Mouse (Mus musculus): ENCODE results near the gene Cdc123. TPM values are rescaled to one million over a fixed set of nuclear protein-coding genes. Genes with fewer than 3 reads are reported as not detected.

Gene Cdc123
- polyA plus RNA-seq, 1 experiment from 2014 or later = 246 TPM

GRCm38 (mm10) chr2:5851116-5851515 is 6.2 kb upstream of the Cdc123 start:
- no peak for DNase-seq (ENCODE audit: low spot score)
- no peak overlapping the region for H3K27ac ChIP-seq
- H3K4me3 ChIP-seq (replicated peaks; ENCODE audit: low read length) = no peak overlapping the region
- WGBS = 95% methylated on average over 9 of the region's 9 CpGs
- no peak overlapping the region for H3K4me2 ChIP-seq (replicated peaks)
- no peaks in the 10 kb centered on the region for H3K9me3 ChIP-seq (ENCODE audit: control insufficient read depth, low read length)
- no peaks in the 10 kb centered on the region for H3K27me3 ChIP-seq (ENCODE audit: control insufficient read depth, insufficient read depth, low read length)
- H3K4me1 ChIP-seq (replicated peaks; ENCODE audit: control insufficient read depth, insufficient read depth, low read length) = peaks cover 3% of the 10 kb centered on the region
- no peak overlapping the region for H3K9ac ChIP-seq
- ATAC-seq (ENCODE audit: low FRiP score) = no peak
- peaks cover 4% of the 10 kb centered on the region for H3K36me3 ChIP-seq (replicated peaks; ENCODE audit: control insufficient read depth, insufficient read depth)

GRCm38 (mm10) chr2:5845826-5846225 is 862 bp upstream of the Cdc123 start:
- Histone ChIP-seq H3K27ac (peak overlapping the region; percentile 89; the same call in 1 of the 2 replicates), H3K9ac (peak overlapping the region; percentile 68), H3K9me3 (ENCODE audit: control insufficient read depth, low read length) (no peaks in the 10 kb centered on the region), H3K36me3 (replicated peaks; ENCODE audit: control insufficient read depth, insufficient read depth) (peaks cover 20% of the 10 kb centered on the region), H3K4me1 (replicated peaks; ENCODE audit: control insufficient read depth, insufficient read depth, low read length) (peaks cover 13% of the 10 kb centered on the region), H3K27me3 (ENCODE audit: control insufficient read depth, insufficient read depth, low read length) (no peaks in the 10 kb centered on the region), H3K4me3 (replicated peaks; ENCODE audit: low read length) (peak overlapping the region; percentile 83), H3K4me2 (replicated peaks) (peak overlapping the region; percentile 68)
- no peak for DNase-seq (ENCODE audit: low spot score)
- 43% methylated on average over 4 of the region's 4 CpGs for WGBS
- ATAC-seq (ENCODE audit: low FRiP score) = no peak

GRCm38 (mm10) chr2:5844181-5844872 is 637 bp downstream of the Cdc123 start:
- no peak for DNase-seq (ENCODE audit: low spot score)
- Histone ChIP-seq H3K4me1 (replicated peaks; ENCODE audit: control insufficient read depth, insufficient read depth, low read length) (peaks cover 13% of the 10 kb centered on the region), H3K27ac (peak overlapping the region; percentile 89), H3K36me3 (replicated peaks; ENCODE audit: control insufficient read depth, insufficient read depth) (peaks cover 32% of the 10 kb centered on the region), H3K9ac (peak overlapping the region; percentile 68), H3K4me3 (replicated peaks; ENCODE audit: low read length) (peak overlapping the region; percentile 83), H3K9me3 (ENCODE audit: control insufficient read depth, low read length) (no peaks in the 10 kb centered on the region), H3K4me2 (replicated peaks) (peak overlapping the region; percentile 77), H3K27me3 (ENCODE audit: control insufficient read depth, insufficient read depth, low read length) (no peaks in the 10 kb centered on the region)
- peak; percentile 46 for ATAC-seq (ENCODE audit: low FRiP score)
- WGBS = 6% methylated on average over 23 of the region's 23 CpGs

GRCm38 (mm10) chr2:5840815-5841214 is 4.1 kb downstream of the Cdc123 start:
- Histone ChIP-seq H3K27ac (no peak overlapping the region), H3K36me3 (replicated peaks; ENCODE audit: control insufficient read depth, insufficient read depth) (peaks cover 64% of the 10 kb centered on the region), H3K9me3 (ENCODE audit: control insufficient read depth, low read length) (no peaks in the 10 kb centered on the region), H3K4me2 (replicated peaks) (no peak overlapping the region), H3K9ac (no peak overlapping the region), H3K4me3 (replicated peaks; ENCODE audit: low read length) (no peak overlapping the region), H3K27me3 (ENCODE audit: control insufficient read depth, insufficient read depth, low read length) (no peaks in the 10 kb centered on the region), H3K4me1 (replicated peaks; ENCODE audit: control insufficient read depth, insufficient read depth, low read length) (peaks cover 6% of the 10 kb centered on the region)
- ATAC-seq (ENCODE audit: low FRiP score) (no peak), DNase-seq (ENCODE audit: low spot score) (no peak)
- WGBS = 98% methylated on average over 11 of the region's 11 CpGs

DNA sequence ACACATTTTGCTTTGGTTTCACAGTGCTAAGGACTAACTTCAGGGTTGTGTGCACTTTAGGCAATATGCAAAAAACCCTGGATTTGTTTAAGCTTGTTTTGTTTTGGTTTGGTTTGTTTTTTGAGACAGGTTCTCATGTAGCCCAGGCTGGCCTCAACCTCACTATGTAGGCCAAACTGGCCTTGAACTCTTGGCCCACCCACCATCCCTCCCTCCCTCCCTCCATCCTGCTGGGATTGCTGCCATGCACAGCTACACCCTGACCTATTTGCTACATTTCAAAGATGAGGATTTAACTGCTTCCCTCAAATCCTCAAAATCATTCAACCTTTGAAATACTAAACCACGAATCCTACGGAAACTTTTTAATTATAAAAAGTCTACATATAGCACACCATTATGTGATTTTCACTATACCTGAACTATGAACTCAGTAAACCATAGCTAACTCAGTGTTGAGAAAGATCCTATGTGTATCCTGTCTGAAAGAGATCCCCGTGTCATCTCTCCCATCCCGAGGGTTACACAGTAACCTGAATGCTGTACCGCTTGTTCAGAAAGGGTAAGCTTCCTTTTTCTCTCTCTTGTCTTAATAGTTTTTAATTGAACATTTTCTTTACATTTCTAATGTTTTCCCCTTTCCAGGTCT is 19.6 kb downstream of the Cdc123 start:
- no peak for ATAC-seq (ENCODE audit: low FRiP score)
- H3K27ac ChIP-seq = no peak overlapping the region
- no peaks in the 10 kb centered on the region for H3K4me1 ChIP-seq (replicated peaks; ENCODE audit: control insufficient read depth, insufficient read depth, low read length)
- no peak for DNase-seq (ENCODE audit: low spot score)
- no peak overlapping the region for H3K9ac ChIP-seq
- H3K4me3 ChIP-seq (replicated peaks; ENCODE audit: low read length) = no peak overlapping the region
- 93% methylated on average over 5 of the region's 5 CpGs for WGBS
- no peaks in the 10 kb centered on the region for H3K9me3 ChIP-seq (ENCODE audit: control insufficient read depth, low read length)
- H3K27me3 ChIP-seq (ENCODE audit: control insufficient read depth, insufficient read depth, low read length) = no peaks in the 10 kb centered on the region
- H3K4me2 ChIP-seq (replicated peaks) = no peak overlapping the region
- peaks cover 58% of the 10 kb centered on the region for H3K36me3 ChIP-seq (replicated peaks; ENCODE audit: control insufficient read depth, insufficient read depth)

DNA sequence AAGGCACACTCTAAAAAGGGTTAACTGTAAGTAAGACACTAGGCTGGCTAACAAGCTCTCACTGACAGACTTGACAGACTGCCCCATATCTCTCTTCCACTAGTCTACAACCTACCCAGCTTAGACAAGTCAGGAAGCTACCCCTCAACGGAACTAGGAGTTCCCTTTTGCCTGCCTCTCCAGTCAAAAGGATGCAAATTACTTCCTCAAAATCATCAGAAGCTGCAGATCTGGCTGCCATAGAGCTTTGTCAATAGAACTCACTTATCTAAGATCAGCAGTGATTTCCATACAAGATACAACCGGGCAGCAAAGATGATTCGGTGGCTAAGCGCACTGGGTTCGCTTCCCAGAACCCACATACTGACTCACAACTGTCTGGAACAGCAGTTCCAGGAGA is 20.3 kb downstream of the Cdc123 start:
- peaks cover 58% of the 10 kb centered on the region for H3K36me3 ChIP-seq (replicated peaks; ENCODE audit: control insufficient read depth, insufficient read depth)
- no peaks in the 10 kb centered on the region for H3K4me1 ChIP-seq (replicated peaks; ENCODE audit: control insufficient read depth, insufficient read depth, low read length)
- DNase-seq (ENCODE audit: low spot score) (no peak), ATAC-seq (ENCODE audit: low FRiP score) (no peak)
- H3K9me3 ChIP-seq (ENCODE audit: control insufficient read depth, low read length) = no peaks in the 10 kb centered on the region
- no peak overlapping the region for H3K9ac ChIP-seq
- no peak overlapping the region for H3K4me2 ChIP-seq (replicated peaks)
- H3K27me3 ChIP-seq (ENCODE audit: control insufficient read depth, insufficient read depth, low read length) = no peaks in the 10 kb centered on the region
- no peak overlapping the region for H3K4me3 ChIP-seq (replicated peaks; ENCODE audit: low read length)
- no peak overlapping the region for H3K27ac ChIP-seq
- WGBS = 91% methylated on average over 5 of the region's 5 CpGs

DNA sequence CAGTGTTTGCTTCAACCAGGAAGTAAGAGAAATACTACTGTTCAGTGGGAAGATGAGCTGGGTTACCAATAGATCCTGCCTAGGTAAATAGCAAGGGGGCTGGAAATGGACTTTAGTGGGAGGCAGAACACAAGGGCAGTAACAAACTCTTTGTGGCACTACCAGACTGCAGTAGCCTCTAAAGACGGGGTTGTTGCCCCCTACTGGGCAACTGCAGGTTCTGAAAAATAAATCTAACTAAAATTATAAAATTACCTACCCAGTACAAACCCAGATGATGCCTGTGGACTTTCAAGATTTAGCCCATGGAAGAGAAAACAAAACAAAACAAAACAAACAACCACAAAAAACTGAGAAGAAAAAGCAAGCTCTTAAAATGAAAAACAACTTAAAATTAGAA is 20.8 kb downstream of the Cdc123 start:
- DNase-seq (ENCODE audit: low spot score) = peak; percentile 36
- Histone ChIP-seq H3K9ac (no peak overlapping the region), H3K9me3 (ENCODE audit: control insufficient read depth, low read length) (no peaks in the 10 kb centered on the region), H3K27ac (no peak overlapping the region), H3K4me1 (replicated peaks; ENCODE audit: control insufficient read depth, insufficient read depth, low read length) (no peaks in the 10 kb centered on the region), H3K4me3 (replicated peaks; ENCODE audit: low read length) (no peak overlapping the region), H3K4me2 (replicated peaks) (no peak overlapping the region), H3K36me3 (replicated peaks; ENCODE audit: control insufficient read depth, insufficient read depth) (peaks cover 58% of the 10 kb centered on the region), H3K27me3 (ENCODE audit: control insufficient read depth, insufficient read depth, low read length) (no peaks in the 10 kb centered on the region)
- 17% methylated on average over 1 of the region's 1 CpGs for WGBS
- no peak for ATAC-seq (ENCODE audit: low FRiP score)

DNA sequence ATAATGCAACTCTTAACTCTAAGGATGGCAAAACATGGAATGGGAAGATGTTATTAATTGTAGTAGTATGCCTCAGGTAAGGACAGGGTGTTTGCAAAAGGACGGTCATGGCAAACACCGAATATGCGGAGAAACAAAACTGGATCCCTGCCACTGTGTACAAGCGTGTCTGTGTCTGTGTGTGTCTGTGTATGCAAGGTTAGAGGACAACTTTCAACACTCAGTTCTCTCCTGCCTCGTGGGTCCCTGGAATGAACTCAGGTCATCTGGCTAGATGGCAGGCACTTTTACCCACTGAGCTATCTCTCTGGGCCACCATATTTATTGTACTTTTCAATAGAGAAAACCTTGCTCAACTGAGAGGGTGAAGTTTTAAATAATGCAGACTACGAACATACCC is 22.5 kb downstream of the Cdc123 start:
- Histone ChIP-seq H3K9ac (no peak overlapping the region), H3K36me3 (replicated peaks; ENCODE audit: control insufficient read depth, insufficient read depth) (peaks cover 70% of the 10 kb centered on the region), H3K4me1 (replicated peaks; ENCODE audit: control insufficient read depth, insufficient read depth, low read length) (no peaks in the 10 kb centered on the region), H3K9me3 (ENCODE audit: control insufficient read depth, low read length) (no peaks in the 10 kb centered on the region), H3K27me3 (ENCODE audit: control insufficient read depth, insufficient read depth, low read length) (no peaks in the 10 kb centered on the region), H3K4me3 (replicated peaks; ENCODE audit: low read length) (no peak overlapping the region), H3K4me2 (replicated peaks) (no peak overlapping the region), H3K27ac (no peak overlapping the region)
- no peak for DNase-seq (ENCODE audit: low spot score)
- 94% methylated on average over 6 of the region's 6 CpGs for WGBS
- no peak for ATAC-seq (ENCODE audit: low FRiP score)

GRCm38 (mm10) chr2:5821264-5821663 is 23.7 kb downstream of the Cdc123 start:
- H3K4me1 ChIP-seq (replicated peaks; ENCODE audit: control insufficient read depth, insufficient read depth, low read length) = no peaks in the 10 kb centered on the region
- 95% methylated on average over 10 of the region's 10 CpGs for WGBS
- no peak for DNase-seq (ENCODE audit: low spot score)
- no peaks in the 10 kb centered on the region for H3K27me3 ChIP-seq (ENCODE audit: control insufficient read depth, insufficient read depth, low read length)
- H3K36me3 ChIP-seq (replicated peaks; ENCODE audit: control insufficient read depth, insufficient read depth) = peaks cover 72% of the 10 kb centered on the region
- no peak overlapping the region for H3K27ac ChIP-seq
- no peak overlapping the region for H3K4me3 ChIP-seq (replicated peaks; ENCODE audit: low read length)
- no peaks in the 10 kb centered on the region for H3K9me3 ChIP-seq (ENCODE audit: control insufficient read depth, low read length)
- ATAC-seq (ENCODE audit: low FRiP score) = no peak
- no peak overlapping the region for H3K4me2 ChIP-seq (replicated peaks)
- no peak overlapping the region for H3K9ac ChIP-seq
